Mouse (Mus musculus) intestine, embryonic 14.5 days (tissue): ENCODE measurements around the gene Padi6. TPM values are rescaled to one million over a fixed set of nuclear protein-coding genes. Genes with fewer than 3 reads are reported as not detected.

ENCODE experiments used
- ATAC-seq: fragments of 200-750 bp; cut with Nextera tagmentation; replicated peaks from 2 replicates; pipeline ENCODE4 v1.8.0; 2017; ENCODE audit warnings: low read depth, moderate number of reproducible peaks, moderate TSS enrichment, moderate library complexity; ENCODE audit not compliant: low FRiP score, low TSS enrichment
- DNase-seq: peaks from one replicate; pipeline ENCODE4 v3.0.0-alpha.2; 2018; ENCODE audit warnings: low spot score
- H3K27ac ChIP-seq: fragments of 300-500 bp; sonication (generic); 2 replicates; pipeline ENCODE4 v1.5.1; 2014; ENCODE audit warnings: low read depth, mild to moderate bottlenecking, control low read depth
- H3K27me3 ChIP-seq: fragments of 300-500 bp; sonication (generic); replicated peaks from 2 replicates; pipeline ENCODE4 v1.6.1; 2014; ENCODE audit warnings: low read length, control low read depth; ENCODE audit not compliant: control insufficient read depth, insufficient read depth
- H3K36me3 ChIP-seq: fragments of 300-500 bp; sonication (generic); 2 replicates; pipeline ENCODE4 v1.6.1; 2014; ENCODE audit warnings: low read length, control low read depth; ENCODE audit not compliant: control insufficient read depth, insufficient read depth
- H3K4me1 ChIP-seq: fragments of 300-500 bp; sonication (generic); replicated peaks from 2 replicates; pipeline ENCODE4 v1.6.1; 2014; ENCODE audit warnings: low read length, control low read depth, mixed read lengths; ENCODE audit not compliant: control insufficient read depth, insufficient read depth
- H3K4me2 ChIP-seq: fragments of 300-500 bp; sonication (generic); 2 replicates; pipeline ENCODE4 v1.6.1; 2014; ENCODE audit warnings: low read length
- H3K4me3 ChIP-seq: fragments of 300-500 bp; sonication (generic); 2 replicates; pipeline ENCODE4 v1.5.1; 2014; ENCODE audit warnings: low read depth, low read length, control low read depth, mixed read lengths
- H3K9ac ChIP-seq: fragments of 300-500 bp; sonication (generic); 2 replicates; pipeline ENCODE4 v1.6.1; 2014; ENCODE audit warnings: mild to moderate bottlenecking, low read length
- H3K9me3 ChIP-seq: fragments of 300-500 bp; sonication (generic); 2 replicates; pipeline ENCODE4 v1.6.1; 2016; ENCODE audit warnings: low read length, control low read depth; ENCODE audit not compliant: control insufficient read depth
- WGBS: fragments of 180-500 bp; shearing (Covaris S2); extraction: QIAGEN DNeasy Blood & Tissue Kit; methylation state at CpG from one replicate; pipeline ENCODE4 v1.1.7; 2014; 5-methylcytosine and 5-hydroxymethylcytosine counted together
- polyA plus RNA-seq: library from polyadenylated mRNA; unstranded; fragments of >200 nt; fragmentation: Nextera tagmentation; extraction: Ambion mirVana; gene quantifications from 2 replicates; pipeline ENCODE4 v1.2.1, GENCODE M21; 2014

The Padi6 gene
- polyA plus RNA-seq, 1 experiment from 2014 or later: 0.07 TPM

- no peak overlapping the region for H3K4me2 ChIP-seq
- no peak overlapping the region for H3K4me3 ChIP-seq
- DNase-seq: no peak
- H3K36me3 ChIP-seq: no peaks in the 10 kb centered on the region
- H3K4me1 ChIP-seq: 0 out of 2 replicates have a peak, but pooled peaks cover 3% of the 10 kb centered on the region
- H3K9me3 ChIP-seq: no peaks in the 10 kb centered on the region
- no peak overlapping the region for H3K9ac ChIP-seq
- H3K27me3 ChIP-seq: 0 out of 2 replicates have a peak, but pooled peaks cover 3% of the 10 kb centered on the region
- H3K27ac ChIP-seq: no peak overlapping the region
- WGBS: 80% methylated on average over 5 of the region's 5 CpGs
- ATAC-seq: no peak
Observed at GRCm38 (mm10) chr4:140768973-140769372, 26.5 kb upstream of the Padi6 start.

DNA sequence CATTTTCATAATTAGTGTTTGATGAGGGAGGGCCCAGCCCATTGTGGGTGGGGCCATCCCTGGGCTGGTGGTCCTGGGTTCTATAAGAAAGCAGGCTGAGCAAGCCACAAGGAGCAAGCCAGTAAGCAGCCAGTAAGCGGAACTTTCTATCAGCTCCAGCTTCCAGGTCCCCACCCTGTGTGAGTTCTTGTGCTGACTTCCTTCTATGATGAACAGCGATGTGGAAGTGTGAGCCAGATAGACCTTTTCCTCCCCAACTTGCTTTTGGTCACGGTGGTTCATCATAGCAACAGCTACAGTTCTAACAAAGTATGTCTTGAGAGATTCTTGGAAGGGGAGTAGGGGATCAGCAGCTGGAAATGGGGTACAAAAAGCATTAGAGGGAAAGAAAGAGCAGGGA lies 23.5 kb upstream of the Padi6 start:
- no peak overlapping the region for H3K9ac ChIP-seq
- no peak overlapping the region for H3K4me2 ChIP-seq
- H3K36me3 ChIP-seq: no peaks in the 10 kb centered on the region
- no peak overlapping the region for H3K27ac ChIP-seq
- WGBS: 85% methylated on average over 3 of the region's 3 CpGs
- ATAC-seq: no peak
- 0 out of 2 replicates have a peak, but pooled peaks cover 3% of the 10 kb centered on the region for H3K27me3 ChIP-seq
- no peaks in the 10 kb centered on the region for H3K4me1 ChIP-seq
- H3K9me3 ChIP-seq: no peaks in the 10 kb centered on the region
- no peak for DNase-seq
- no peak overlapping the region for H3K4me3 ChIP-seq

DNA sequence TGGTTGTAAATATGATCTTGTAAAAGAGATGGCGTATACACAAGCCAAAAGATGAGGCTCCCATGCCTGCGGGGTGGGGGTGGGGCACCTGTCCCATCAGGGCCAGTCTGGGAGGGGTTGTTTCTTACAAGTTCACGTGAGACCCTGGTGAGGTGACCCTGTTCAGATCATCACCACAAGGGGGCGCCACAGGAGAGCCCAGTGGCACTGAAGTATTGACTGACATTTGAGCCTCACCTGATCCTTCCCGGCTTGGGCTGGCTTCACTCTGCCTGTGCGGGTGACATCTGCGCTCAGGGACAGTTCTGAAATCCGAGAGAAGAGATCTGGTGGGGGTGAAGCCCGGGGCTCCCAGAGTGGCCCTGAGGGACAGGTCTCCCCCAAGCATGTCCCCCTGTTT lies 20.7 kb upstream of the Padi6 start:
- Histone ChIP-seq H3K36me3 (no peaks in the 10 kb centered on the region), H3K4me3 (no peak overlapping the region), H3K27ac (no peak overlapping the region), H3K4me2 (no peak overlapping the region), H3K9me3 (no peaks in the 10 kb centered on the region), H3K9ac (no peak overlapping the region), H3K4me1 (no peaks in the 10 kb centered on the region; the same call in 1 of the 2 replicates), H3K27me3 (0 out of 2 replicates have a peak, but pooled peaks cover 3% of the 10 kb centered on the region)
- ATAC-seq: no peak; the same call in 1 of the 2 replicates
- DNase-seq: peak; percentile 87
- 15% methylated on average over 9 of the region's 9 CpGs for WGBS

- no peak for DNase-seq
Observed at GRCm38 (mm10) chr4:140761601-140762000, 19.2 kb upstream of the Padi6 start.

GRCm38 (mm10) chr4:140755811-140756210 lies 13.4 kb upstream of the Padi6 start:
- Histone ChIP-seq H3K27ac (no peak overlapping the region), H3K9ac (no peak overlapping the region), H3K4me2 (no peak overlapping the region), H3K36me3 (no peaks in the 10 kb centered on the region), H3K4me1 (no peaks in the 10 kb centered on the region; the same call in 1 of the 2 replicates), H3K27me3 (no peaks in the 10 kb centered on the region), H3K4me3 (no peak overlapping the region), H3K9me3 (no peaks in the 10 kb centered on the region)
- WGBS: 69% methylated on average over 3 of the region's 3 CpGs
- no peak for DNase-seq
- no peak for ATAC-seq

More at GRCm38 (mm10) chr4:140761601-140762000, 19.2 kb upstream of the Padi6 start:
- Histone ChIP-seq H3K4me2 (no peak overlapping the region), H3K27me3 (no peaks in the 10 kb centered on the region), H3K27ac (no peak overlapping the region), H3K9me3 (no peaks in the 10 kb centered on the region), H3K9ac (no peak overlapping the region), H3K4me1 (no peaks in the 10 kb centered on the region; the same call in 1 of the 2 replicates), H3K4me3 (no peak overlapping the region), H3K36me3 (no peaks in the 10 kb centered on the region)
- WGBS: 81% methylated on average over 7 of the region's 7 CpGs
- no peak for ATAC-seq

DNA sequence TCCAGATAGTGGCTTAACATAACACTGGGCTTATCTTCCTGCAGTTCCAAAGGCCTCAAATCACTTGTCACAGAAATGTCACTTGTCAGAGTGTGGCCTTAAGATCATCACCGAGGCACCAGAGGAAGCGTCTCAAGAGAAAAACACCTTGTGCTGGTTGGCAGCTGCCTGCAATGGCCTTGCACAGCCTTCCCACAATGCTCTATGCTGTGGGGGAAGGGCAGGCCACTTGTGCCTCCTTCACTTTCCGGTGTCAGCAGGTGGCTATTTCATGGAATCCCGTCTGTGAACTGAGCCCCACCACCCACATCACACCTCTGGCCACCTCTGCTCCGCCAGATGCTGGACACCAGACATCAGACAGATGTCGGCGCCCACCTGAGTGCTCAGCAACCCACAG lies 10.9 kb upstream of the Padi6 start:
- H3K4me1 ChIP-seq: peaks cover 3% of the 10 kb centered on the region; the same call in 1 of the 2 replicates
- ATAC-seq (no peak), DNase-seq (no peak)
- H3K9ac ChIP-seq: no peak overlapping the region
- no peak overlapping the region for H3K27ac ChIP-seq
- 57% methylated on average over 7 of the region's 7 CpGs for WGBS
- no peaks in the 10 kb centered on the region for H3K36me3 ChIP-seq
- H3K4me2 ChIP-seq: no peak overlapping the region
- H3K27me3 ChIP-seq: no peaks in the 10 kb centered on the region
- no peak overlapping the region for H3K4me3 ChIP-seq
- no peaks in the 10 kb centered on the region for H3K9me3 ChIP-seq

GRCm38 (mm10) chr4:140750328-140750727 lies 7.9 kb upstream of the Padi6 start:
- H3K4me1 ChIP-seq: peaks cover 11% of the 10 kb centered on the region; the same call in 1 of the 2 replicates
- DNase-seq: peak; percentile 69
- no peak overlapping the region for H3K27ac ChIP-seq
- no peaks in the 10 kb centered on the region for H3K9me3 ChIP-seq
- WGBS: 15% methylated on average over 19 of the region's 19 CpGs
- ATAC-seq: peak; percentile 51
- H3K4me2 ChIP-seq: peak overlapping the region; percentile 36
- no peaks in the 10 kb centered on the region for H3K36me3 ChIP-seq
- no peak overlapping the region for H3K9ac ChIP-seq
- H3K4me3 ChIP-seq: no peak overlapping the region
- no peaks in the 10 kb centered on the region for H3K27me3 ChIP-seq

GRCm38 (mm10) chr4:140747978-140748377 lies 5.5 kb upstream of the Padi6 start:
- no peak overlapping the region for H3K4me2 ChIP-seq
- H3K4me3 ChIP-seq: no peak overlapping the region
- no peaks in the 10 kb centered on the region for H3K9me3 ChIP-seq
- DNase-seq (no peak), ATAC-seq (0 out of 2 replicates have a peak, but pooled peaks have one; percentile 17)
- no peaks in the 10 kb centered on the region for H3K36me3 ChIP-seq
- H3K27ac ChIP-seq: no peak overlapping the region
- WGBS: 16% methylated on average over 12 of the region's 12 CpGs
- no peaks in the 10 kb centered on the region for H3K27me3 ChIP-seq
- peaks cover 11% of the 10 kb centered on the region; the same call in 1 of the 2 replicates for H3K4me1 ChIP-seq
- peak overlapping the region; percentile 27; the same call in 1 of the 2 replicates for H3K9ac ChIP-seq

DNA sequence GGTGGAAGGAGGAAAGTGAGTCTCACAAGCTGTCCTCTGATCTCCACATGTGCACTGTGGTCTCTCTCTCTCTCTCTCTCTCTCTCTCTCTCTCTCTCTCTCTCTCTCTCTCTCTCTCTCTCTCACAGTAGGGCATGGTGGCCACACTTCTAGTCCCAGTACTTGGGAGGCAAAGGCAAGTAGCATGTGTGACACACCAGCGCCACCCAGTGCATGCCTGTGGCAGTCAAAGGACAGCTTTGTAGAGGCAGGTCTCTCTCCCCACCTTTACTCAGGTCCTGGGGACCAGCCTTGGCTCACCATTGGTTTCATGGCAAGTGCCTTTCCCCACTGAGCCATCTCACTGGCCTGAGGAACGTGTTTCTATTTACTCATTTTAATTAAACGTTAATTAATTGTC lies 2.2 kb upstream of the Padi6 start:
- H3K27me3 ChIP-seq: no peaks in the 10 kb centered on the region
- ATAC-seq (no peak), DNase-seq (peak; percentile 68)
- H3K4me2 ChIP-seq: no peak overlapping the region
- H3K27ac ChIP-seq: no peak overlapping the region
- no peak overlapping the region for H3K4me3 ChIP-seq
- 19% methylated on average over 3 of the region's 3 CpGs for WGBS
- no peaks in the 10 kb centered on the region for H3K9me3 ChIP-seq
- no peaks in the 10 kb centered on the region for H3K36me3 ChIP-seq
- H3K4me1 ChIP-seq: peaks cover 11% of the 10 kb centered on the region; the same call in 1 of the 2 replicates
- no peak overlapping the region for H3K9ac ChIP-seq
